Mouse (Mus musculus): Measurements from ENCODE around the gene Prm2. TPM values are rescaled to one million over a fixed set of nuclear protein-coding genes. Genes with fewer than 3 reads are reported as not detected.

The Prm2 gene
- polyA plus RNA-seq, 1 experiment from 2014 or later, result not detected

DNA sequence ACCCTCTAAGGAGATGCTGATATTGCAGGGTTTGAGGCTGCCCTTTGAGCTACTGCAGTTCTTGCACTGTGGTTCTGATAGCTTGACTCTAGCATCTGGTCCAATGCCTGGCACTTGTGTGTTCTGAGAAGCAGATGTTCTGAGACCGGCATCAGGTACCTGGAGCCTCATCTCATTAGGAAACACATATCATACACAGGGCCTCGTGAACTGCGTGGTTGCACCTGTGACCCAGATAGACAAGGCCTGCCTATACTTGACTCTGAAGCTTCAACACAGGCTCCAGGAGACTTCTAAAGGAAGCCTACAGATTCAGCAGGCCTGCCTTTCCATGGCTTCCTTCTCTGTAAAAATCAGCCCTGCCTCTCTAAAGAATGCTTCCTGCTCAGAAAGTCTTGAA, 40.5 kb upstream of the Prm2 start:
- Histone ChIP-seq H3K4me2 (ENCODE audit: low read depth) (no peak overlapping the region), H3K4me3 (ENCODE audit: low read depth, low read length) (no peak overlapping the region)
- ATAC-seq (ENCODE audit: insufficient read depth, low FRiP score, low TSS enrichment), result no peak

DNA sequence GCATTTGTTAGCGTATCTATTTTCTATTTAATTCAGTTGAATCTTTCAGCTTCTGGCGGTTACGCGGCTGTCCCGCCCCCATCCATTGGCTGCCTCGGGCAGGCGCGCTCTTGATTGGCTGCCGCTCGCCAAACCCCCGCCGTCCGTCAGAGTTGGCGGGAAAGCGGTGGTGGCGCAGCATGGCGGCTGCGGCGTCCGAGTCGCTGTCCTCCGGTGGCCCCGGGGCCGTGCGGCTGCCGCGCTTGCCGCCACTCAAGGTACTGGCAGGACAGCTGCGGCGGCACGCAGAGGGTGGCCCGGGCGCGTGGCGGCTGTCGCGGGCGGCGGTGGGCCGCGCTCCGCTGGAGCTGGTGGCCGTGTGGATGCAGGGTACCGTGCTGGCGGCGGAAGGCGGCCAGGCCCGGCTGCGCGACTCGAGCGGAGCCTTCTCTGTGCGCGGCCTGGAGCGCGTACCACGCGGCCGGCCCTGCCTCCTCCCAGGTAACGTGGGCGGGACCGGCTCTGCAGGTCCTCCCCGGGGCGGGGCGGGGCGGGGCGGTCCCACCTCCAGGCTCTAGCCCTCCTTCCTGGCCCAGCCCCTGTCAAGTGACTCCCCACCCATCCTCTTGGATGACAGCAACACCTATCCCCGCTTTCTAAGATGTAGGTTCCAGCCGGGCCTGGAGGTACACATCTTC, 39.1 kb upstream of the Prm2 start, which contains the start of gene Rmi2:
TSS of gene Rmi2 (plus strand) at position 149 of the 677 bp plus-strand sequence.
- Histone ChIP-seq H3K9me3 (ENCODE audit: control insufficient read depth, low read length) (no peaks in the 10 kb centered on the region), H3K4me2 (ENCODE audit: low read depth) (peak within 1 kb of the TSS; percentile 76), H3K27ac (ENCODE audit: low read depth, low read length) (no peak within 1 kb of the TSS), H3K27me3 (ENCODE audit: control insufficient read depth, insufficient read depth, low read length) (no peaks in the 10 kb centered on the region), H3K36me3 (ENCODE audit: control insufficient read depth, insufficient read depth, low read length) (no peaks in the 10 kb centered on the region), H3K4me3 (ENCODE audit: low read depth, low read length) (peak within 1 kb of the TSS; percentile 80), H3K9ac (ENCODE audit: low read length) (peak within 1 kb of the TSS; percentile 77), H3K4me1 (ENCODE audit: control insufficient read depth, insufficient read depth, low read length) (peaks cover 3% of the 10 kb centered on the region; the same call in 1 of the 2 replicates)
- WGBS, result under 1% methylated on average over 53 of the region's 69 CpGs
- ATAC-seq (ENCODE audit: insufficient read depth, low FRiP score, low TSS enrichment), result peak; percentile 94
- peak; percentile 91 for DNase-seq (ENCODE audit: low spot score)

More for the DNA sequence above, 40.5 kb upstream of the Prm2 start:
- 94% methylated on average over 3 of the region's 3 CpGs for WGBS
- Histone ChIP-seq H3K27me3 (ENCODE audit: control insufficient read depth, insufficient read depth, low read length) (no peaks in the 10 kb centered on the region), H3K9ac (ENCODE audit: low read length) (no peak overlapping the region), H3K36me3 (ENCODE audit: control insufficient read depth, insufficient read depth, low read length) (no peaks in the 10 kb centered on the region), H3K9me3 (ENCODE audit: control insufficient read depth, low read length) (no peaks in the 10 kb centered on the region), H3K4me1 (ENCODE audit: control insufficient read depth, insufficient read depth, low read length) (peaks cover 3% of the 10 kb centered on the region; the same call in 1 of the 2 replicates), H3K27ac (ENCODE audit: low read depth, low read length) (no peak overlapping the region)
- no peak for DNase-seq (ENCODE audit: low spot score)

- no peaks in the 10 kb centered on the region for H3K36me3 ChIP-seq (ENCODE audit: control insufficient read depth, insufficient read depth, low read length)
- 11% methylated on average over 12 of the region's 12 CpGs for WGBS
- H3K27me3 ChIP-seq (ENCODE audit: control insufficient read depth, insufficient read depth, low read length), result no peaks in the 10 kb centered on the region
- H3K9me3 ChIP-seq (ENCODE audit: control insufficient read depth, low read length), result no peaks in the 10 kb centered on the region
- DNase-seq (ENCODE audit: low spot score) (no peak), ATAC-seq (ENCODE audit: insufficient read depth, low FRiP score, low TSS enrichment) (no peak)
- peak overlapping the region; percentile 80 for H3K4me3 ChIP-seq (ENCODE audit: low read depth, low read length)
- H3K9ac ChIP-seq (ENCODE audit: low read length), result peak overlapping the region; percentile 26; the same call in 1 of the 2 replicates
- no peak overlapping the region for H3K27ac ChIP-seq (ENCODE audit: low read depth, low read length)
- peaks cover 3% of the 10 kb centered on the region; the same call in 1 of the 2 replicates for H3K4me1 ChIP-seq (ENCODE audit: control insufficient read depth, insufficient read depth, low read length)
- peak overlapping the region; percentile 76 for H3K4me2 ChIP-seq (ENCODE audit: low read depth)
Measured at GRCm38 (mm10) chr16:10834542-10834910, 38.6 kb upstream of the Prm2 start.

GRCm38 (mm10) chr16:10828461-10828805, 32.5 kb upstream of the Prm2 start:
- no peaks in the 10 kb centered on the region for H3K4me1 ChIP-seq (ENCODE audit: control insufficient read depth, insufficient read depth, low read length)
- DNase-seq (ENCODE audit: low spot score) (no peak), ATAC-seq (ENCODE audit: insufficient read depth, low FRiP score, low TSS enrichment) (no peak)
- H3K4me2 ChIP-seq (ENCODE audit: low read depth), result no peak overlapping the region
- no peaks in the 10 kb centered on the region for H3K9me3 ChIP-seq (ENCODE audit: control insufficient read depth, low read length)
- H3K36me3 ChIP-seq (ENCODE audit: control insufficient read depth, insufficient read depth, low read length), result no peaks in the 10 kb centered on the region
- H3K27me3 ChIP-seq (ENCODE audit: control insufficient read depth, insufficient read depth, low read length), result no peaks in the 10 kb centered on the region
- 75% methylated on average over 4 of the region's 4 CpGs for WGBS
- no peak overlapping the region for H3K27ac ChIP-seq (ENCODE audit: low read depth, low read length)
- H3K9ac ChIP-seq (ENCODE audit: low read length), result no peak overlapping the region
- no peak overlapping the region for H3K4me3 ChIP-seq (ENCODE audit: low read depth, low read length)

GRCm38 (mm10) chr16:10827766-10828460, 32.0 kb upstream of the Prm2 start:
- 79% methylated on average over 7 of the region's 7 CpGs for WGBS
- ATAC-seq (ENCODE audit: insufficient read depth, low FRiP score, low TSS enrichment) (no peak), DNase-seq (ENCODE audit: low spot score) (no peak)
- no peak overlapping the region for H3K9ac ChIP-seq (ENCODE audit: low read length)
- no peak overlapping the region for H3K4me2 ChIP-seq (ENCODE audit: low read depth)
- H3K4me1 ChIP-seq (ENCODE audit: control insufficient read depth, insufficient read depth, low read length), result no peaks in the 10 kb centered on the region
- no peak overlapping the region for H3K27ac ChIP-seq (ENCODE audit: low read depth, low read length)
- no peaks in the 10 kb centered on the region for H3K27me3 ChIP-seq (ENCODE audit: control insufficient read depth, insufficient read depth, low read length)
- H3K4me3 ChIP-seq (ENCODE audit: low read depth, low read length), result no peak overlapping the region
- H3K36me3 ChIP-seq (ENCODE audit: control insufficient read depth, insufficient read depth, low read length), result no peaks in the 10 kb centered on the region
- no peaks in the 10 kb centered on the region for H3K9me3 ChIP-seq (ENCODE audit: control insufficient read depth, low read length)

- Histone ChIP-seq H3K4me1 (ENCODE audit: control insufficient read depth, insufficient read depth, low read length) (no peaks in the 10 kb centered on the region), H3K36me3 (ENCODE audit: control insufficient read depth, insufficient read depth, low read length) (no peaks in the 10 kb centered on the region), H3K4me2 (ENCODE audit: low read depth) (no peak overlapping the region), H3K4me3 (ENCODE audit: low read depth, low read length) (no peak overlapping the region), H3K27ac (ENCODE audit: low read depth, low read length) (no peak overlapping the region), H3K9ac (ENCODE audit: low read length) (no peak overlapping the region), H3K9me3 (ENCODE audit: control insufficient read depth, low read length) (no peaks in the 10 kb centered on the region), H3K27me3 (ENCODE audit: control insufficient read depth, insufficient read depth, low read length) (no peaks in the 10 kb centered on the region)
- WGBS, result 92% methylated on average over 9 of the region's 9 CpGs
- DNase-seq (ENCODE audit: low spot score) (no peak), ATAC-seq (ENCODE audit: insufficient read depth, low FRiP score, low TSS enrichment) (no peak)
Measured at GRCm38 (mm10) chr16:10827269-10827668, 31.3 kb upstream of the Prm2 start.

GRCm38 (mm10) chr16:10825840-10826239, 29.9 kb upstream of the Prm2 start:
- Histone ChIP-seq H3K9me3 (ENCODE audit: control insufficient read depth, low read length) (no peaks in the 10 kb centered on the region), H3K4me2 (ENCODE audit: low read depth) (no peak overlapping the region), H3K9ac (ENCODE audit: low read length) (no peak overlapping the region), H3K4me3 (ENCODE audit: low read depth, low read length) (no peak overlapping the region), H3K27ac (ENCODE audit: low read depth, low read length) (no peak overlapping the region), H3K4me1 (ENCODE audit: control insufficient read depth, insufficient read depth, low read length) (no peaks in the 10 kb centered on the region), H3K36me3 (ENCODE audit: control insufficient read depth, insufficient read depth, low read length) (no peaks in the 10 kb centered on the region), H3K27me3 (ENCODE audit: control insufficient read depth, insufficient read depth, low read length) (no peaks in the 10 kb centered on the region)
- no peak for ATAC-seq (ENCODE audit: insufficient read depth, low FRiP score, low TSS enrichment)
- no peak for DNase-seq (ENCODE audit: low spot score)
- 88% methylated on average over 4 of the region's 4 CpGs for WGBS

DNA sequence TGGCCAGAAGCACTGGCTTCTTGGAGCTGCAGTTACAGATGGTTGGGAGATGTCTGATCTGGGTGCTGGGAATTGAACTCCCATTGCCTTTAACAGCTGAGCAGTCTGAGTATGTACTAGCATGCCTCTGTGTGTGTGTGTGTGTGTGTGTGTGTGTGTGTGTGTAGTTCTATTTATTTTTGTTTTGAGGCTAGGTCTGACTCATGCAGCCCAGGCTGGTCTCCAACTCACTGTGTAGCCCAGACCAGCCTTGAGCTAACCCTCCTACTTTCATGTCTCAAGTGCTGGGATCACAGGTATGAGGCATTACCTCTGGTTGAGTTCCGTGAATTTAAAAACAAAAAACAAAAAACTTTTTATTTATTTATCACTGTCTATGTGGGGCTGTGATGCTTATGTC, 28.6 kb upstream of the Prm2 start:
- WGBS, result 91% methylated on average over 1 of the region's 1 CpGs
- Histone ChIP-seq H3K27ac (ENCODE audit: low read depth, low read length) (no peak overlapping the region), H3K27me3 (ENCODE audit: control insufficient read depth, insufficient read depth, low read length) (no peaks in the 10 kb centered on the region), H3K9ac (ENCODE audit: low read length) (no peak overlapping the region), H3K36me3 (ENCODE audit: control insufficient read depth, insufficient read depth, low read length) (no peaks in the 10 kb centered on the region), H3K4me3 (ENCODE audit: low read depth, low read length) (no peak overlapping the region), H3K9me3 (ENCODE audit: control insufficient read depth, low read length) (no peaks in the 10 kb centered on the region), H3K4me2 (ENCODE audit: low read depth) (no peak overlapping the region), H3K4me1 (ENCODE audit: control insufficient read depth, insufficient read depth, low read length) (no peaks in the 10 kb centered on the region)
- DNase-seq (ENCODE audit: low spot score) (no peak), ATAC-seq (ENCODE audit: insufficient read depth, low FRiP score, low TSS enrichment) (no peak)

DNA sequence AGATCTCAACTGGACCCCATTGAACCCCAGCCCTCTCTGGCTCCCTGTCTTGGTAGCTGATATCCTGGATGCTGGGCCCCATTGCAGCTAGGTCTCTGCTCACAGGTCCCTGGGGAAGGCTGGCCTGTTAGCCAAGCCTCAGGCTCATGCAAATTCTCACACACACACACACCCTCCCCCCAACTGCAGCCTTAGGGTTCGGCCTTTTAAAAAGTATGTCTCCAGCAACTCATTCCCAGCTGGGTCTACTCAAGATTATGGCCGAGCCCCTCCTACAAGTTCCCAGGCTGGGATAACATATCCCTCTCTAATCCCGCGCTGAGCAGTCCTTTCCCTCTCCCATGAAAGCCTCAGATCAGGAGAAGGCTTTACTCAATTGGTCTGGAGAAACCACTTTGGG, 25.5 kb upstream of the Prm2 start:
- no peak for ATAC-seq (ENCODE audit: insufficient read depth, low FRiP score, low TSS enrichment)
- no peak for DNase-seq (ENCODE audit: low spot score)
- 83% methylated on average over 4 of the region's 4 CpGs for WGBS
- H3K36me3 ChIP-seq (ENCODE audit: control insufficient read depth, insufficient read depth, low read length), result no peaks in the 10 kb centered on the region
- H3K4me1 ChIP-seq (ENCODE audit: control insufficient read depth, insufficient read depth, low read length), result no peaks in the 10 kb centered on the region
- no peaks in the 10 kb centered on the region for H3K27me3 ChIP-seq (ENCODE audit: control insufficient read depth, insufficient read depth, low read length)
- no peak overlapping the region for H3K4me3 ChIP-seq (ENCODE audit: low read depth, low read length)
- H3K27ac ChIP-seq (ENCODE audit: low read depth, low read length), result no peak overlapping the region
- no peak overlapping the region for H3K9ac ChIP-seq (ENCODE audit: low read length)
- no peak overlapping the region for H3K4me2 ChIP-seq (ENCODE audit: low read depth)
- no peaks in the 10 kb centered on the region for H3K9me3 ChIP-seq (ENCODE audit: control insufficient read depth, low read length)

Measured in neural tube, embryonic 11.5 days (tissue).